In the genomic region with DNA sequence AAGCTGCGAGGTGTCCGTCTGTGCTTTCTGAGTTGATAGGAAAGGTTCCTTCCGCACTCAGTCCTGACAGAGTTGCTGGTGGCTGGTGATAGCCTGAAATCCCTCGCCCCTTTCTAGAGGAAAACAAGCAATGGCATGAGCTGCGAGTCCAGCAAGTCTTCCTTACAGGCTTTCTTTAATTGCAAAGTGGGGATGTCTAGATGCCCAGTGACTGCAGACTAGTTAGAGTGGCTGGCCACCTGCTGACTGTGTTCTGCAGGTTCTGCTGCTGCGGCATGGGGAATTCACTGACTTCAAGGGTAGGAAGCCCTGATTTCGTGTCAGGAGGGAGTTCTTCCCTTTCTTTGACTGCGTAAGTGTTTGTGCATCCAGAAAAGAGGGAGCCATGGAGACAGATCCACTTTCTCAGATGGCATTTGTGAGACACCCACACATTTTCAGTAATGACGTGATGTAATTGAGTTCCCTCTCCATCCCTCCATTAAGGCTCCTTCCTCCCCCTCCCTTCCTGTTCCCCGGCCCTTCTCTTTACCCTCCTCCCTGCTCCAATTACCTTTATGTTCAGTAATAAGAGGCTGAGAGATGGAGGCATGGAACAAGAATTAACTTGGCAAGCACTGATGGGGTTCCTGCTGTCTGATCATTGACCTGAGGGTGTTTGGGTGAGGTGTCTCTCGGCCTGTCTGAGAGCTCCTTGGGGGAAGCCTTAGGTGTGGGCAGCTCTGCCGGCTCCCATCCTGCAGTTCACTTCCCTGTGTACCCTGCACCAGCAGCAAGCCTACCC, we compare ENCODE assay signal across 9 mouse cellular contexts. TPM values are rescaled to one million over a fixed set of nuclear protein-coding genes. Genes with fewer than 3 reads are reported as not detected.
A peak's percentile ranks its signal among the peaks of the same experiment; 100 is the strongest.
DNase-seq lines count a peak whose midpoint lies in the region; ATAC-seq and TF ChIP-seq lines count a peak whose summit lies in the region.
"Had no signal": no experiment of that assay in that cellular context is flagged by ENCODE, and none has a peak within 500 bp of the region (broad histone marks: within the 10 kb centered on the region; RNA-seq: fewer than 3 reads in every experiment).

No protein-coding gene starts in this region.

- no peak overlapping the region for H3K4me2 ChIP-seq in kidney, postnatal 0 days (ENCODE audit: low read length)
- H3K4me2 ChIP-seq in neural tube, embryonic 15.5 days = no peak overlapping the region
- H3K4me2 ChIP-seq: lung, embryonic 15.5 days had no signal

- no peak for ATAC-seq in kidney, postnatal 0 days (replicated peaks; ENCODE audit: low FRiP score, low read depth)
- no peak for ATAC-seq in neural tube, embryonic 15.5 days (ENCODE audit: low FRiP score)

- DNase-seq in kidney, postnatal 0 days (ENCODE audit: low spot score) = peak; percentile 19
- DNase-seq in kidney, adult 9 months = no peak
- DNase-seq in frontal cortex, postnatal 36 days (ENCODE audit: low spot score in 2 of 2) = peak; percentile 54 to 63
- peak; percentile 62 to 81 for DNase-seq in layer of hippocampus, adult 18-20 months (ENCODE audit: low spot score in 2 of 2)
- no peak for DNase-seq in adrenal gland, adult 8-10 months
- DNase-seq in kidney, postnatal 14 days = no peak
- no peak for DNase-seq in embryo, embryonic 10.5 days (ENCODE audit: low spot score)

- 56% methylated on average over 12 of the region's 12 CpGs for WGBS in kidney, postnatal 0 days
- WGBS in neural tube, embryonic 15.5 days = 73% methylated on average over 12 of the region's 12 CpGs

- no peak overlapping the region for H3K4me3 ChIP-seq in kidney, postnatal 0 days (replicated peaks; ENCODE audit: low read depth, low read length)
- H3K4me3 ChIP-seq in neural tube, embryonic 15.5 days (replicated peaks) = no peak overlapping the region
- H3K4me3 ChIP-seq: lung, embryonic 15.5 days had no signal

- no peak for TF ChIP-seq CTCF in kidney, postnatal 0 days (IDR thresholded peaks at IDR 0.05; ENCODE audit: low read depth)

- no peaks in the 10 kb centered on the region for H3K27me3 ChIP-seq in kidney, postnatal 0 days (ENCODE audit: insufficient read depth, low read length)
- H3K27me3 ChIP-seq in neural tube, embryonic 15.5 days (replicated peaks) = no peaks in the 10 kb centered on the region
- H3K27me3 ChIP-seq: lung, embryonic 15.5 days had no signal

- no peaks in the 10 kb centered on the region for H3K9me3 ChIP-seq in kidney, postnatal 0 days (replicated peaks; ENCODE audit: low read length)
- H3K9me3 ChIP-seq in neural tube, embryonic 15.5 days (replicated peaks) = no peaks in the 10 kb centered on the region
- H3K9me3 ChIP-seq: lung, embryonic 15.5 days had no signal

- no peak overlapping the region for H3K9ac ChIP-seq in kidney, postnatal 0 days (ENCODE audit: low read depth, low read length)
- H3K9ac ChIP-seq in neural tube, embryonic 15.5 days (replicated peaks) = no peak overlapping the region
- H3K9ac ChIP-seq: lung, embryonic 15.5 days had no signal

- 0 out of 2 replicates have a peak, but pooled peaks cover 12% of the 10 kb centered on the region for H3K36me3 ChIP-seq in kidney, postnatal 0 days (ENCODE audit: insufficient read depth, low read length)
- peaks cover 31% of the 10 kb centered on the region for H3K36me3 ChIP-seq in neural tube, embryonic 15.5 days

- no peaks in the 10 kb centered on the region for H3K4me1 ChIP-seq in kidney, postnatal 0 days (replicated peaks; ENCODE audit: insufficient read depth, low read length)
- no peaks in the 10 kb centered on the region for H3K4me1 ChIP-seq in neural tube, embryonic 15.5 days
- H3K4me1 ChIP-seq: lung, embryonic 15.5 days had no signal

- H3K27ac ChIP-seq in kidney, postnatal 0 days = peak overlapping the region; percentile 25; the same call in 1 of the 2 replicates
- peak overlapping the region; percentile 18 for H3K27ac ChIP-seq in neural tube, embryonic 15.5 days (replicated peaks)
- H3K27ac ChIP-seq: lung, embryonic 15.5 days had no signal

RNA-seq across cellular contexts. Expression of gene Apopt1, which starts 12.5 kb away (rescaled TPM):
- polyA plus RNA-seq in kidney, postnatal 0 days (2015; fragmentation: Nextera tagmentation; extraction: Ambion mirVana) = 57.8 and 61.4 TPM in 2 replicates
- 10 to 100 TPM; 32.9 to 37.4 TPM for total RNA-seq in layer of hippocampus, adult 18-20 months (2021)
- 58.5 and 58.8 TPM in 2 replicates for polyA plus RNA-seq in neural tube, embryonic 15.5 days (2015; fragmentation: Nextera tagmentation; extraction: Ambion mirVana)
- 10 to 100 TPM; 65.7 to 82.3 (median 74.3) TPM for total RNA-seq in adrenal gland, adult 8-10 months (2022)

RNA-seq across cellular contexts. Expression of gene Bag5, which starts 12.5 kb away (rescaled TPM):
- 45.7 and 48.9 TPM in 2 replicates for polyA plus RNA-seq in kidney, postnatal 0 days (2015; fragmentation: Nextera tagmentation; extraction: Ambion mirVana)
- total RNA-seq in layer of hippocampus, adult 18-20 months (2021) = 10 to 100 TPM; 54.9 to 58.5 TPM
- 61.5 and 65.2 TPM in 2 replicates for polyA plus RNA-seq in neural tube, embryonic 15.5 days (2015; fragmentation: Nextera tagmentation; extraction: Ambion mirVana)
- 10 to 100 TPM; 39.2 to 41.7 (median 40.0) TPM for total RNA-seq in adrenal gland, adult 8-10 months (2022)

RNA-seq across cellular contexts. Expression of gene Klc1, which starts 33.1 kb away (rescaled TPM):
- polyA plus RNA-seq in kidney, postnatal 0 days (2015; fragmentation: Nextera tagmentation; extraction: Ambion mirVana) = 52.6 and 61.3 TPM in 2 replicates
- total RNA-seq in layer of hippocampus, adult 18-20 months (2021) = 100 to 1,000 TPM; 682 to 695 TPM
- polyA plus RNA-seq in neural tube, embryonic 15.5 days (2015; fragmentation: Nextera tagmentation; extraction: Ambion mirVana) = 504 and 568 TPM in 2 replicates
- total RNA-seq in adrenal gland, adult 8-10 months (2022) = 100 to 1,000 TPM in 2 of 4 experiments, 10 to 100 TPM in 2; 87.5 to 137 (median 109) TPM

RNA-seq across cellular contexts. Expression of gene Trmt61a, which starts 47.6 kb away (rescaled TPM):
- 6.3 and 6.8 TPM in 2 replicates for polyA plus RNA-seq in kidney, postnatal 0 days (2015; fragmentation: Nextera tagmentation; extraction: Ambion mirVana)
- 10 to 100 TPM; 18.5 to 18.8 TPM for total RNA-seq in layer of hippocampus, adult 18-20 months (2021)
- polyA plus RNA-seq in neural tube, embryonic 15.5 days (2015; fragmentation: Nextera tagmentation; extraction: Ambion mirVana) = 9.6 and 10.8 TPM in 2 replicates
- 10 to 100 TPM; 12.8 to 16.6 (median 16.0) TPM for total RNA-seq in adrenal gland, adult 8-10 months (2022)

RNA-seq across cellular contexts. Expression of gene Ckb, which starts 53.4 kb away (rescaled TPM):
- polyA plus RNA-seq in kidney, postnatal 0 days (2015; fragmentation: Nextera tagmentation; extraction: Ambion mirVana) = 135 and 148 TPM in 2 replicates
- total RNA-seq in layer of hippocampus, adult 18-20 months (2021) = 1,000 to 10,000 TPM; 1,388 to 1,396 TPM
- 1,500 and 1,731 TPM in 2 replicates for polyA plus RNA-seq in neural tube, embryonic 15.5 days (2015; fragmentation: Nextera tagmentation; extraction: Ambion mirVana)
- 100 to 1,000 TPM in 1 of 4 experiments, 10 to 100 TPM in 3; 50.3 to 118 (median 79.5) TPM for total RNA-seq in adrenal gland, adult 8-10 months (2022)

Comparison
In these comparisons a context has a peak if more than half of its experiments do, and no peak if none do; other contexts are left out.
1. DNase-seq: peak in kidney, postnatal 0 days (single experiment), frontal cortex, postnatal 36 days (2 of 2) and layer of hippocampus, adult 18-20 months (2 of 2); none in kidney, adult 9 months (single experiment), adrenal gland, adult 8-10 months (single experiment), kidney, postnatal 14 days (single experiment) and embryo, embryonic 10.5 days (single experiment).
2. RNA of gene Klc1, which starts 33.1 kb away (total RNA-seq): 682 to 695 TPM in layer of hippocampus, adult 18-20 months; 87.5 to 137 TPM in adrenal gland, adult 8-10 months; every median in the first group is over 4 times any median in the second.